Mouse (Mus musculus) retina, postnatal 1 day (tissue): ENCODE results near the gene Efcab6.
A peak's percentile ranks its signal among the peaks of the same experiment; 100 is the strongest.

Source experiments
- DNase-seq: peaks from one replicate; pipeline ENCODE4 v3.0.0-alpha.2; 2012

Efcab6 gene

DNA sequence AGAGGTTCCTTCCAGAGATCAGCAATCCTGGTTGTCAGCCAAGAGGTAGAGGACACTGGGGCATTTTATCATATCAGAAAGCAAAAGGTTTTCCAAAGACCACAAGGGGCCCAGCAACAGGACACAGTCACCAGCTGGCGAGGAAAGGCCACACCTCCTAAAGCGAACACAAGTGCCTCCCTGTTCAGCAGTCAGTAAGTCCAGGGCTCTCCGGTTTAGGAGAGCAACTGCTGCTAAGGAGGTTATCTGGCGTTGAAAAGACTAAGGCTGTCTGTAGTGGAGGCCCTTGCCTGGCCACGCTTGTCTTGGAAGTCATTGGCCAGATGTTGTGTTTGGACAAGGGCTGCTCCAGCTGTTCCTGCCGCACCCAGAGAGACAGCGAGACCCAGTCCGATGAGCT, 100.1 kb downstream of the Efcab6 start:
- no peak for DNase-seq

DNA sequence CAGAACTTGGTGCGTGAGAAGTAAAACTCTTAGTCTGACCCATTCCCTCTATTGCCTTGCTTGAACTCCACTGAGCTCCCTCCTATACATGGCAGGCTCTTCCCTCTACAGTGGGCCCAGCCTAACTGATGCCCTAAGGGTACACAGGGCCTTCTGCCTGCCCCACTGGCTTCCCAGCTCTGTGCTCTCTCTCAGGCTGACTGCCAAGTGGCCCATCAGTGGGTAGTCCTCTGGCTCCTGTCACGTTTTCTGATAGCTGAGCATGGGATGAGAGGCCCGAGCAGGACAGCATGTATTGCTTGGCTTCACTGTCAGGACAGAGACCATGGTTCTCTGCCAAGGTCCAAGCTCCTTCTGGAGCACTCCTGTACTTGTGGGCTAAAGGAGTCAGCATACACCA, 106.8 kb downstream of the Efcab6 start:
- DNase-seq: no peak

DNA sequence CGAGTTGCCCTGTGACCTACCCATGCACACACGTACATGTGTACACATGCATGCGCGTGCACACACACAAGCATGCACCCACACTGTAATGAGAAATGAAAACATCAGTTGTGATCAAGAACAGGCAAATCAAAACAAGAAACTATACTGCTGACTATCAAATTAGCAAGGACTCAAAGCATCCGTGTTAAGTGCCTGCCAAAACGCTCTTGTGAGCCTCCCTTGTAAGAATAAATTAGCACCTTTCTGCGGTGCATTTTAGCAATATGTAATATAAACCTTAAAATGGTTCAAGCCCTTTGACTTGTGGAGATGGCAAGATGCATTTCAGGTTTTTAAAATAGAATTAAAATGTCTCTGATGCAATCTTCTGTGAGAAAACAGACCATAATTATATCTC, 108.2 kb downstream of the Efcab6 start:
- DNase-seq: no peak

DNA sequence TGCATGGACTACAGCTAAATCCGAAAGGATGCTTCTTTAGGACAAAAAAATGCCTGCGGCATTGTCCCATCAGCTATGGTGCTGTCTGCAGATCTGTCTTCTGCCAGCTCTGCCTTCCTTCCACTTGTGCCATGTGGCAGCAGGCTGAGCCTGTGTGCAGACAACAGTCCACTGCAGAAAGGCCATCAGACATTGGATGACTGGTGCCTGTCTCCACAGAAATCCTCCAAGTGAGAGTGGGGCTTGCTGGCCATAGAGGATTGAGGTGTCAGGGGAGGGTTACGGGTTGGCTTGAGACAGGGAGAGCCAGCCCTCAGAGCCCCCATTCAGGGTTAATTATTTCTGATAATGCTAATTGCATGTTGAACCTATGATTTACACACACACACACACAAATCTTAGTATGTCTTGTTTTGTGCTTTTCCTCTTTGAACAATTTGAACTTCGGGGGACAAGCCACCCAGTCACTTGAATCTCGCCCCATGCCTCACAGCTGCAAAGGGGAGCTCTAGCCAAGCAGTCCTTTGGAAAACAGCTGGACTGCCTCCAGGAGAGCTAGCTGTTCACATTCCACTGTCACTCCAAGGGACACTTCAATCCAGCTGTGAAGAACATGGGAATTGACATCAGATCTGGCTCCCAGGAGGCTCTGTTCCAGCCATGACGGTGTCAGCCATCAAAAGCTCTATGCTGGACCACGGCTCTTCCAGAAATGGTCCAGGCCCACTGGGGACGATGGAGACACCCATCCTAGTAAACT, 109.1 kb downstream of the Efcab6 start:
- no peak for DNase-seq

DNA sequence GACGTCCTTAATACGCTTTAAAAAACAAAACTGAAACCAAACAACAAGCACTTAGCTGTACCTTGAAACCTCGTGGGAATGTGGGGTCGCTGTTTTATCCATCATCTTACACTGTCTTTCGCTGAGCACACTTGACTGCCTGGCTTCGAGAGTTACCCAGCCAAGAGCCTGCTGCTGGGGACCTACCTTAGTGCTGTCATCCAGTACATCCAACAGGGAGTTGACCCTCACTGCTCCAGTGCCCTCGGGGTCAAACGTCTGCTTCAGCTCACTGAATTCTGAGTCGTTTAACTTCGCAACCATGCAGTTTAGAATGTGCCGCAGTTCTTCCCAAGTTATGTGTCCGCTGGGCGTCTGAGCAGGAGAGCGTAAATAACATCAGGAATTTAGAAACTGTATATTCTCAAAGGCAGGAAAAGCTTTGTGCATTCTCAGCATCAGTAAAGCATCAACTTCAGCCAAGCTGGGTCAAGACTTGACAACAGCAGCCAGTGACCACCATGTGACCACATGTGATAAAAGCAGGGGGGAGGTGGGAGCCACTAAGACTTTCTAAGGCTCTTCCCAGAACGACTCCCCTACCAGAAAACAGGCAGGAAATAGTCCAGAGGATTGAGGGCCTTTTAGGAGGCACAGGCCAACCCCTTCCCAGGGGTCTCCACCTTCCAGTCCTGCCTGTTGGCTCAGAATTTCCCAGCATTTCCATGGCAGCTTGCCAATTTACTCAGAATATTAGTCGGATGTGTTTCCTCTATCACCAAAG, 115.3 kb downstream of the Efcab6 start:
- DNase-seq: peak; percentile 29

DNA sequence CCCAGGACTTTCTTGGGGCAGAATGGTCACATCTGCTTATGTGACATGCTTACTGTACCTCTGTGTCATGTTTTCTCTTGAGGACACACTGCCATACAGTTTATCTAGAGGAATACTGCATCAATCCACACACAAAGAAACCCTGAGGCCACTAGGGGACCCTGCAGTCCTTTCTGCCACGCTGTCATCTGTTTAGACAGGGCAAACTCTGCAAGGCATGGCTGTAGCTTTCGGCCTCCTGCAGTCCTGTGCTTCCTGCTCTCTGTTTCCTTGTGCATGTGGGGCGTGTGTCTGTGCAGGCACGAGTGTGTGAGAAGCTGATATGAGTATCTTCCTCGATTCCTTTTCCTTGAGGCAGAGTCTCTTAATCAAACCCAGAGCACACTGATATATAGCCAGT, 125.5 kb downstream of the Efcab6 start:
- peak; percentile 22 for DNase-seq

DNA sequence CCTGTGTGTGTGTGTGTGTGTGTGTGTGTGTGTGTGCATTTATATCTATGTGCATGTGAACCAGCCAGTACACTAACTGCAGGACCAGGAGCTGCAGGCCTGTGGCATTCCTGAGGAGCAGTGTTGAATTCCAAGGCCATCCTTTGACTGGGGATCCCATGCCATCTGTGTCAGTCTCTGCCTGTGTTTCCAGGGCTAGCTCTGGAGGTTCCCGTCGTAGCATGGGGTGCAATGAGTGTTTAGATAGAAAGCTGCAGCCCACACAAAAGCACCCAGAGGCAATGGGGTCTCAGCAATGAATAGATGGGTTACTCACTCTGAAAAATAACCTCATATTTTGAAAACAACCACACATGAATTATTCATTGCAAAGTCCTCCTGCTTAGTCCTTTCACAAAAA, 126.7 kb downstream of the Efcab6 start:
- DNase-seq: no peak

DNA sequence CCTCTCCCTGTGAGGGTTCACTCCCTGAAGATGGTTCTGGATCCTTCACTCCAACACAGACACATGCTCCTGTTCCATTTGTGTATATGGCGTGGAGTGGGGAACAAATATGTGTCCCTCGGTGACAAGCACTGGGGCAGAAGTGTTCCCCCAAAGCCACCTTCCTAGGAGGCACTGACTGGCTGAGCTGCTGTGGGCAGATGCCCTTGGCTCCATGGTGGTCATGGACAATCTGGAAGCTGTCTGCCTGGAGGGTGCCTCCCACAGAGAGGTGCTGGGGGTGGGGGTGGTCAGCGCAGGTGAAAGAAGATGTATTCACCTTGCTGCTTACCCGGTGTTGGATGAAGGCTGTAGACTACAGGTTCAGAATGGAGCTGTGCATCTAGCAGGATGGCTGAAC, 128.7 kb downstream of the Efcab6 start:
- no peak for DNase-seq

DNA sequence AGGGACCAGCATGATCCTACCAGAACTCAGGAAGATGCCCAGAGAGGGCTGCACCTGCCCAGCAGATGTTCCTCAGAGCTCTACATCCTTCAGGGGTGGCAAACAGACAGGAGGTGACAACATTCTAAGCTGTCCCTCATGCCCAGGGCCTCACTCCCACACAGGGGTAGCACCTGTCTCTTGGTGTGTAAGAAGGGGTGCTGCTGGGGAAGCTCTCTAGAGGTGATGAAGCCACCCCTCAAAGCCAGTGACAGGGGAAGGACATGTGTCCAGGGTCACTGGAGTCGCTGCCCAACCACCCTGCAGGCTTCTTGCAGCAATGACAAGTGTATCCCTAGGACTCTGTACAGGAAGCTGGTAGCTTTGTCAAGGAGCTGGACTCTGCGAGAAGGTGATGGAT, 130.4 kb downstream of the Efcab6 start:
- DNase-seq: no peak

DNA sequence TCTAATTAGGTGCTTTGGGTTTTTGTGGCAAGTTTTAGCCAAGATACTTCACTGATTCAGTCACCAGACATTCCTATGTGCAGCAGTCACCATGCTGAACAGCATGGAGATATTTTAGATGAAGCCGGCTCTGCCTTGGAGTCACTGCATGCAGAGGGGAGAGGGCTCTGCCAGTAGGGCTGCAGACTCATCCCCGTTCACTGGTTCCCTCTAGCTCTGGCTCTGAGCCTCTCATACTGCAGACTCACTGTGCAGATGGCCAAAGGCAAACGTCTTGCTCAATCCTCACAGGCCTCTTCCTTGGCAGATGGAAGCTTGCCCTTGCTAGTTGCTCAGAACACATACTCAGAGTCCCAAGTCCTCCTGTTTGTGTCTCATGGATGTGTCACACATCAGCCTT, 139.8 kb downstream of the Efcab6 start:
- DNase-seq: no peak

DNA sequence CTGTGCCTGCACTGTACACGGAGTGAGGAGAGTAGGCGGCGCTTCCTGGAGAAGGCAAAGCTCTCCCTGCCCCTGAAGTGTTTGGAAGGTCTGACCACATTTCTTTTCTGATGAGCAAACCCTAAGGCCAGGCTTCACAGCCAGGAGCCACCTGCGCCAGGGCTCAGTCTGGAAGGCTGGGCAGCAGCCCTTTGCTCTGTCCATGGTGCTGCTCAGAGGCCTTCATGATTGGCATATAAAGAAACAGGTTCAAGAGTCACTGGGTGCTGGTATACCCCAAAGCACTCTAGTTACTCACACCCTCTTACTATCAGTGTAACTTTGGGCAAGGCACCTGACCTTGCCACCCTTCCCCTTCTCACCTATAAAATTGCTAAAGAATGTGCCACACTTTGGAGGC, 140.5 kb downstream of the Efcab6 start:
- DNase-seq: no peak

DNA sequence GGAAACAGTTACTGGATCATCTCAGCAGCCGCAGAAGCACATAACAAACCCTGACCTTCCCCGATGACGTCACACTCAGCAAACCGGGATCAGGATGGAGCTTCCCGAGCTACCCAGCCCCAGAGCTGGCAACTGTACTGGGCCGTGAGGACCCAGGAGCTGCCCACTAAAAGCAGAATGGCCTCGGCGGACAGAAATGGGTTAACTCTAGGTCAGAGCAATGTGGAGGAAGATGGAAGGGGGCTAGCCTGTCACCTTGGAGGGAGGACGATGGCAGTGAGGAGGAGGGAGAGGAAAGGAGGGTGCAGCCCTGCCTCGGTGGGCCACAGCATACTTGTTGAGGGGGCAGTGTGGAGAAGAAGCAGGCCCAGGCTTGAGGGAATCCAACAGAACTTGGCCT, 149.8 kb downstream of the Efcab6 start:
- no peak for DNase-seq

DNA sequence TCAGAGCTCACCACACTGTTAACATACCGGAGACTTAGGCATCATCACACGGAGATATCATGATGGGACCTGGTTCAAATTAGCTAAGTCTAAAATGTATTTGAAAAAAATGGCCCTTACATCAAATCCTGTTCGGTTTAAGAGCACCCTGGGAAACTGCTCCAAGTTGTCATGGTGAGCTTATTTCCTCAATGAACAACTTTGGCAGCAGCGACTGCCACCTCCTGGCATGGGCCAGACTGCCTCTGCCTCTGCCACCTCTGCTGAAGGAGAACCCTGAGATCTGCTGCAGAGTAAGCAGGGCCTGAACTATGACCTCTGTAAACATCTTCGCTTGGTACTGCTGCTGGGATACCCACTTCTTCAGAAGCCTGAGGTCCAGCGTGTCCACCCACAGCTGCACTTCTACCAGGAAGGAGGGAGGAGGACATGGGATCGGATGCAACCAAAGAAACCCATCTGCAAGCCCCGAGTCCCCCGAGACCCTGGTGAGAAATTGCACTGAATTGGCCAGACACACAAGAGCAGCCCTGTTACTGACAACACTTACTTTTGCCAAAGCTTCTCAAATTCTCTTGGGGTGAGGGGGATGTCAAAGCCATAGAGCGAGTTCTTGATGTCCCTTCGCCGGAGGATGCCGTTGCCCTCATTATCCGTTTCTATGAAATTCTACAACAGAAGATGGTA, 152.0 kb downstream of the Efcab6 start:
- no peak for DNase-seq

DNA sequence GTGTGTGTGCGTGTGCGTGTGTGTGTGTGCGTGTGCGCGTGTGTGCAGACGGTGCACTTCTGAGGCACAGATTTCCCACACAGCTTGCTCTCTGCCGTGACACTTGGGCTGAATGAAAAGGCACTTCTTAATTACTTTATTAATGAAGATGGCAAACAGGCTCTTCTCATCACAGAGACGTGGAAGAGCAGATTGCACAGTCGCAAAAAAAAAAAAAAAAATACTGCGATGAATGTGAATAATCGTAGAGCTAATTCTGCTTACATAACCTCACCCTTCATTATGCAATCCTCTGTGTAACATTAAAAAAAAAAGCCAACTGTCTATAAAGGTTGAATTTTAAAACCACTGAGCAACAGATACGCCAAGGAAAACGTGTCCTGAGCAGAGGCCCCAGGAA, 158.7 kb downstream of the Efcab6 start:
- no peak for DNase-seq

DNA sequence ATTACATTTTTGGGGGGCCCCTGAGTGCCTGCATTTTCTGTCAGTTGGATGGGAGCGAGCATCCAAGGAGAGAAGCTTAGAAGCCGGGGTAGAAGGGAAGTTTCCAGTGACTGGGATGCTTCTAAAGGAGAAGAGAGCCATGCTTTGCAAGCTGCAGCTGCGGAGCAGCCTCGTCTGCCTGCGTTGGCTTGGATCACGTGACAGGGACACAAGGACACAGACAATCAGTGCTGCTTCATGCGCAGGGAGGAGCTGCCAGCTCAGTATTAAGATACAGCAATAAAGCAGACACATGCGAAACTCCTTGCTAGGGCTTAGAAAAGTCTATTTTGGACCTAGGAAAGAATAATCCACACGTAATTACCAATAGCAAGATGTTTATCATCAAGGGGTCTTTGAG, 167.9 kb downstream of the Efcab6 start:
- peak; percentile 66 for DNase-seq

DNA sequence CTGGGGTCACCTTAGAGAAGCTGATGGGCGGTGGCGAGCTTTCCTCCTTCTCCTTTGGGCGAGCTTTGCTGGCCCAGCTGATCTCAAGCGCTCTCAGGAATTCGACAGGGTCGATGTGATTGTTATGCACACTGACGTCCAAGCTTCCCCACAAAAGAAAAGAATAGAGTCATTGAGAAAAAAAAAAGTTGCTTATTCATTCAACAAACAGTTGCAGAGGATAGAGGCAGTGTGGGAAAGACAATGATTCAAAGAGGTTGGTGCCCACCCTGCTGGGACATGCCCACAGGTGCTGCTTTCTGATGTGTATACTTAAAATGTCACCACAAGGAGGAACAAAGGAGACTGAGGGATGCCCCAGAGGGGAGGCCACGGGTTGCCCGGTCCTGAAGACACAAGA, 169.2 kb downstream of the Efcab6 start:
- DNase-seq: no peak

DNA sequence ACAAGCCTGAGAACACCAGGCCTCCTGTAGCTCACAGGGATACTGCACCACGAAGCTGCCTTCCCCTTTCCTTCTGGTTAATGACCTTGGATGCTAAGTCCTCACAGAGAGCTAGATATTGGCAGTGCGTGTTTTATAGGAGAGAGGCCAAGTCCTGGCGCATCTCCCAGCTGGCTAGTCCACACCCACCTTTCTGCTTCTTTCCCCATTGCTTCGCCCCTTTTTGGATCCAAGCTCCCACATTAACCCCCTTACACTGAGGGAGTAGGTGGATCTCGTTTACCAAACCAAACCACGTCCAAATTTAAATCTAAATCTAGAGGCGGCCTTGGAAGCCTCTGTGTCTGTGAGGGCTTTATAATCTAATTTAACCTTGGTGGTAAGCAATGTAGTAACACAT, 170.9 kb downstream of the Efcab6 start:
- DNase-seq: no peak

DNA sequence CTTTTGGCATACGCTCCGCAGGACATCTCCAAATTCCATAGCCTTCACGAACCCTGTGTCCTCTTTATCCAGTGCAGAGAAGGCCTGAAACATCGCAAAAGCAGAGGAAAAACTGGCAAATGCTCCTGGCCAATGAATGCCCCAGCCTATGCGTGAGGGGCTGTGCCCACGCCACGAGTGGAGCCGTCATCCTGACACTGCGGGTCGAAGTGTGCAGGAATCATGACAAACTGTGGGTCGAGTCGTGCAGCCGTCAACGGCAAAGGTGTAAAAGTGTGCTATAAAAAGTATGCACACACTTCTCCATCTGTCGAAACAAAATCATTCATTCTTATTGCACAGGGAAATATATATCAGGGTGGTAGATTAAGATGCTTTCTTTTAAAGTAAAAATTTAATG, 172.3 kb downstream of the Efcab6 start:
- no peak for DNase-seq

DNA sequence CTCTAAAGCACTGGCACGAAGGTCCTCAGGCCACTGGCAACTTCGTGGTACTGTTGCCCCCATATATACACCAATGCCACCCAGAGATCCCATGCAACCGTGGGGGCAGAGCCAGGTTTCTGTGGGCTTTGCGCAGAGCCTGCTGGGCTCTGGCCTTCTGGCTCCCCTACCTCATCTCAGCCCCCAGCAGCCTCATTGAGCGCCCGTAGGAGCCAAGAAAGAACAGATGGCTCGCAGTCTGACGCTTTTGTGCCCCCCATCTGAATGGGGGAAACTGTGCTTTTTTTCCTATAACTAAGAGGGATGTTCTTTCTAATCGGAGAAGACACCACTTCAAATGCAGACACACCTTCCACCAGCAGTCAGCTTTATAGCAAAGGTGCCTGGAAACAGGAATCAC, 180.9 kb downstream of the Efcab6 start:
- no peak for DNase-seq

DNA sequence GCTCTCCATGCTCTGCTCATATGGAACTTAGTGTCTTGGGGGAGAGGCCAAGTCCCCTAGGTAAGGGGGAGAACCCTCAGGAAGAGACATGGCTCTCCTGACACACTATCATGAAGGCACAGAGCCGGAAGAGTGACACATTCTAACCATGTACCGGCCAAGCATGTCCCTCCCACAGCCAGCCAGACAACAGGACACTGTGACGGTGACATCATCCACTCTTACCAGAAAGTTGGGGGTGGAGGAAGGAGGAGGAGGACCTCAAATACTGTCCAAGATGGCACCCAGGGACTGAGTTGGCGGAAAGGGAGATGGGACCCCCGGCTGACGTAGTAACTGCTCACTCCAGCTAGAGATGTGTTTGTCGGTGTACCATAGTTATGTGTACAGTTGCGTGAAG, 181.4 kb downstream of the Efcab6 start:
- DNase-seq: no peak

DNA sequence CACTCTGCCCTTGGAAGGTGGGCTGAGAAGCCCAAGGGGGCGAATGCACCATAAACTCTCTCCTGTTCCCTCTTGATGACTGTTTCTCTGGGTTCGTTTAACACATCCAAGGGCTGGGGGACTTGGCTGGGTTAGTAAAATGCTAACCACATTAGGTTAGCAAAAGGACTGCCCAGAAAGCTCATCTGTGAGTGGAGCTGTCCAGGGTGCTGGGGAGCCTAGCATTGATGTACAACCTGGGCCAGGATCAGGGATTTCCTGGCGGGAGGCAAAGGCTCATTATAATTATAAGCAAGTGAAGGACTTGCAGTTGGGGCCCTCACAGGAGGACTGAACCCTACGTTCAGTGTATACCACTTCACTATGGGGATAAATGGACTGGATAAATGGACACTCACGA, 185.3 kb downstream of the Efcab6 start:
- DNase-seq: peak; percentile 46

DNA sequence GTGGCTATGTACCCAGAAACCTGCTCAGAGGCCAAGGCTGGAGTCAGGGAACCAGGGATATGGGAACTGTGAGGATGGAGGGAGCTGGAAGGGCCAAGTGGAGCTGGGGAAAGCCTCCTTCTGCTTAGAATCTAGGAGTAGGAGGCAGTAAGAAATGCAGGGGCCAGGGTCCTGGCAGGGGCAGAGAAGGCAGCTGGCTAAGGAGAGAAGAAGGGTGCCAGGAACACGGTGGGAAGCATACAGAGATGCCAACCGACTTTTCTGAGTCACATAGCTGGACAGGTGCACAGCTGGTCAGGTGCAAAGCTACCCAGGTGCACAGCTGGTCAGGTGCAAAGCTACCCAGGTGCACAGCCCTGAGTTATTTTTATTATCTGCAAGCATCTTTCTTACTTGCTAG, 187.3 kb downstream of the Efcab6 start:
- no peak for DNase-seq

DNA sequence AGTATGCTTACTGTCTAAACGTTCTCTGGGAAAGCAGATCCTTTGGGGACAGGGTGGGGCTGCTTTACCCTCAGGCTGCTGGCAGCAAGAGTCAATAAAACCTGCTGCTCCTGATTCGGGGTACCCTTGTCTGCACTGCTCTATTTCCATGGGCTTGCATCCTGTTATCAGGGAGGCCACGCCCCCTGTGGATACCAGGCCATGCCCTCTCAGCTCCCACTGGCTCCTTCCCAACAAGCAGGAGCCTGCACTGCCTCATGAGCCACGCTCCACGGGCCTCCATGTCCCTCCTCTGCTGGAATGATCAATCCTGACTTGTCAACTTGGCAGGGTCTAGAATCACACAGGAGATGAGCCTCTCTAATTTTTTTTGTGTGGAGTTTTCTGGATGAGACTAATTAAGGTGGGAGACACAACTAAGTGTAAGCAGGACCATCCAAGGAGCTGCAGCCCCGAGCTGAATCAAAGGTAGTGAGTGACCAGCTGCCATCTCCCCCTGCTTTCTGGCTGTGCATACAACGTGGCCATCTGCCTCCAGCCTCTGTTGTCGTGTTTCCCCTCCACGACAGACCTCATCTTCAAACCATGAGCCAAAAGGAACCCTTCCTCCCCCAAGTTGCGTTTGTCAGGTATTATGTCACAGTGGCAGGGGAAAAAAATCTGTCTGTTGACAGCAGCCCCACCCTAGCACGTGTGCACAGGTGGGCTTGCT, 187.9 kb downstream of the Efcab6 start:
- DNase-seq: peak; percentile 35
